ENCODE assay signal across 29 mouse cellular contexts in genomic region chr10:126122504-126122903, GRCm38 (mm10).
DNase-seq lines count a peak whose midpoint lies in the region; ATAC-seq and TF ChIP-seq lines count a peak whose summit lies in the region.
"Had no signal": no experiment of that assay in that cellular context is flagged by ENCODE, and none has a peak within 500 bp of the region (broad histone marks: within the 10 kb centered on the region; RNA-seq: fewer than 3 reads in every experiment).

No protein-coding gene starts in this region.

- no peak overlapping the region for H3K27ac ChIP-seq in hindbrain, postnatal 0 days
- H3K27ac ChIP-seq in hindbrain, embryonic 11.5 days (ENCODE audit: low read depth, low read length), result no peak overlapping the region
- H3K27ac ChIP-seq in left cerebral cortex, adult 2 months, result no peak overlapping the region
- H3K27ac ChIP-seq: embryonic facial prominence, embryonic 13.5 days; forebrain, embryonic 10.5 days; heart, embryonic 13.5 days; hindbrain, embryonic 12.5 days; liver, embryonic 13.5 days; neural tube, embryonic 13.5 days had no signal

- no peaks in the 10 kb centered on the region for H3K4me1 ChIP-seq in hindbrain, postnatal 0 days (ENCODE audit: insufficient read depth, low read length)
- no peaks in the 10 kb centered on the region for H3K4me1 ChIP-seq in hindbrain, embryonic 11.5 days (replicated peaks; ENCODE audit: control insufficient read depth, insufficient read depth, low read length)
- H3K4me1 ChIP-seq: embryonic facial prominence, embryonic 13.5 days; forebrain, embryonic 10.5 days; heart, embryonic 13.5 days; hindbrain, embryonic 12.5 days; liver, embryonic 13.5 days; neural tube, embryonic 13.5 days had no signal

- H3K27me3 ChIP-seq in hindbrain, postnatal 0 days (ENCODE audit: insufficient read depth, low read length), result no peaks in the 10 kb centered on the region
- H3K27me3 ChIP-seq in hindbrain, embryonic 11.5 days (ENCODE audit: control insufficient read depth, insufficient read depth, low read length), result no peaks in the 10 kb centered on the region
- H3K27me3 ChIP-seq: CH12.LX; embryonic facial prominence, embryonic 13.5 days; heart, embryonic 13.5 days; hindbrain, embryonic 12.5 days; limb, embryonic 13.5 days; liver, embryonic 13.5 days; neural tube, embryonic 13.5 days had no signal

- H3K9ac ChIP-seq in hindbrain, postnatal 0 days (replicated peaks; ENCODE audit: low read length), result no peak overlapping the region
- H3K9ac ChIP-seq in hindbrain, embryonic 11.5 days (ENCODE audit: low read depth, low read length), result no peak overlapping the region
- H3K9ac ChIP-seq: embryonic facial prominence, embryonic 13.5 days; heart, embryonic 13.5 days; hindbrain, embryonic 12.5 days; limb, embryonic 13.5 days; liver, embryonic 13.5 days; neural tube, embryonic 13.5 days had no signal

- H3K4me2 ChIP-seq in hindbrain, postnatal 0 days (ENCODE audit: low read depth, low read length), result no peak overlapping the region
- H3K4me2 ChIP-seq in hindbrain, embryonic 11.5 days (replicated peaks; ENCODE audit: low read depth, low read length), result no peak overlapping the region
- H3K4me2 ChIP-seq: embryonic facial prominence, embryonic 13.5 days; heart, embryonic 13.5 days; hindbrain, embryonic 12.5 days; limb, embryonic 13.5 days; liver, embryonic 13.5 days; neural tube, embryonic 13.5 days had no signal

- peak; percentile 5 to 6 for DNase-seq in cerebellum, postnatal 10 days
- no peak for DNase-seq in cerebellum, adult 11-12 months
- peak; percentile 29 for DNase-seq in hindbrain, postnatal 0 days (ENCODE audit: low spot score)
- no peak for DNase-seq in hindbrain, embryonic 11.5 days (ENCODE audit: low spot score)
- no peak for DNase-seq in left cerebral cortex, adult 2 months (ENCODE audit: extremely low spot score in 1 of 2, low spot score in 2 of 2)
- no peak for DNase-seq in left cerebral cortex, adult 18-20 months (ENCODE audit: low spot score in 2 of 2)
- DNase-seq in retina, embryonic 14.5 days (ENCODE audit: low spot score), result peak; percentile 4
- DNase-seq in retina, postnatal 1 day, result no peak
- DNase-seq: adrenal gland, postnatal 10 days; cerebellum, adult 11 months; cerebellum, adult 9-11 months; gastrocnemius, postnatal 36 days; heart, postnatal 10 days; kidney, adult 11 months; kidney, postnatal 10 days; layer of hippocampus, adult 9-11 months; liver, embryonic 13.5 days; lung, adult 18-20 months; lung, postnatal 14 days; right cerebral cortex, postnatal 14 days; thymus, postnatal 14 days had no signal

- H3K36me3 ChIP-seq in hindbrain, postnatal 0 days (ENCODE audit: insufficient read depth, low read length), result no peaks in the 10 kb centered on the region
- H3K36me3 ChIP-seq in hindbrain, embryonic 11.5 days (ENCODE audit: control insufficient read depth, insufficient read depth, low read length), result no peaks in the 10 kb centered on the region
- H3K36me3 ChIP-seq: embryonic facial prominence, embryonic 13.5 days; forebrain, embryonic 10.5 days; heart, embryonic 13.5 days; hindbrain, embryonic 12.5 days; limb, embryonic 13.5 days; liver, embryonic 13.5 days; neural tube, embryonic 13.5 days had no signal

- H3K9me3 ChIP-seq in hindbrain, postnatal 0 days (ENCODE audit: low read length), result no peaks in the 10 kb centered on the region
- no peaks in the 10 kb centered on the region for H3K9me3 ChIP-seq in hindbrain, embryonic 11.5 days (ENCODE audit: control insufficient read depth, low read length)
- H3K9me3 ChIP-seq: embryonic facial prominence, embryonic 13.5 days; forebrain, embryonic 10.5 days; heart, embryonic 13.5 days; hindbrain, embryonic 12.5 days; limb, embryonic 13.5 days; neural tube, embryonic 13.5 days had no signal

- no peak for ATAC-seq in hindbrain, postnatal 0 days
- ATAC-seq in hindbrain, embryonic 11.5 days (ENCODE audit: low FRiP score), result no peak
- ATAC-seq: forebrain, embryonic 16.5 days had no signal

- WGBS in hindbrain, postnatal 0 days, result 86% methylated on average over 5 of the region's 5 CpGs
- WGBS in hindbrain, embryonic 11.5 days, result 82% methylated on average over 5 of the region's 5 CpGs

- H3K4me3 ChIP-seq in hindbrain, postnatal 0 days (ENCODE audit: low read length), result no peak overlapping the region
- H3K4me3 ChIP-seq in hindbrain, embryonic 11.5 days (ENCODE audit: low read depth, low read length), result no peak overlapping the region
- no peak overlapping the region for H3K4me3 ChIP-seq in left cerebral cortex, adult 2 months
- H3K4me3 ChIP-seq: embryonic facial prominence, embryonic 13.5 days; forebrain, embryonic 10.5 days; heart, embryonic 13.5 days; hindbrain, embryonic 12.5 days; limb, embryonic 13.5 days; liver, embryonic 13.5 days; neural tube, embryonic 13.5 days had no signal

- TF ChIP-seq CTCF in hindbrain, postnatal 0 days (IDR thresholded peaks at IDR 0.05; ENCODE audit: low read depth), result peak; percentile 38
- peak; percentile 24 for TF ChIP-seq CTCF in left cerebral cortex, adult 2 months (IDR thresholded peaks at IDR 0.05)

- intact Hi-C loops in left cerebral cortex, adult 2 months (cut with DNase I), result loop anchor here (10.0 kb wide), 1 partner anchor 398 kb away; no protein-coding TSS in a partner anchor

Comparison
In these comparisons a context has a peak if more than half of its experiments do, and no peak if none do; other contexts are left out.
1. DNase-seq: peak in cerebellum, postnatal 10 days (2 of 2), hindbrain, postnatal 0 days (single experiment) and retina, embryonic 14.5 days (single experiment); none in cerebellum, adult 11-12 months (single experiment), hindbrain, embryonic 11.5 days (single experiment), left cerebral cortex, adult 2 months (0 of 2), left cerebral cortex, adult 18-20 months (0 of 2) and retina, postnatal 1 day (single experiment).